Mouse (Mus musculus): Measurements from ENCODE around the gene Nwd2.

Nwd2 gene

DNA sequence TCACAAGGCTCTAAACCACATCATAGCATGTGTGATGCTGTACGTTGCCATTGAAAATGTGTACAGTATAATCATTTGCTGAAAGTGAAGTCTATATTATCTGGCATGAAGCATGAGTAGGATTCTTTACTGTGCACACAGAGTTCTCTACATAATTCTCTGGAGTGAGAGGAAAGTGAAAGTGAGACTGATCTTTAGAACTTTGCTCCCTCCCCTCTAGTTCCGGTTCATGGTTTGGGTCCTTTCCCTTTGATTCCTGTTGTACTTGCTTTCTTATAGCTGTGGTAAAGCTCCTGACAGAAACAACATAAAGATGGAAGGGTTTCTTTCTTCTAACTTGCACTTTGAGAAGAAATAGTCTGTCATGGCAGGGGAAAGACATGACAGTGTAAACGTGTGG lies 107.0 kb downstream of the Nwd2 start:
- DNase-seq (ENCODE audit: low spot score), result no peak

- DNase-seq (ENCODE audit: low spot score), result no peak
Measured at GRCm38 (mm10) chr5:63765886-63766285, 117.0 kb downstream of the Nwd2 start.

DNA sequence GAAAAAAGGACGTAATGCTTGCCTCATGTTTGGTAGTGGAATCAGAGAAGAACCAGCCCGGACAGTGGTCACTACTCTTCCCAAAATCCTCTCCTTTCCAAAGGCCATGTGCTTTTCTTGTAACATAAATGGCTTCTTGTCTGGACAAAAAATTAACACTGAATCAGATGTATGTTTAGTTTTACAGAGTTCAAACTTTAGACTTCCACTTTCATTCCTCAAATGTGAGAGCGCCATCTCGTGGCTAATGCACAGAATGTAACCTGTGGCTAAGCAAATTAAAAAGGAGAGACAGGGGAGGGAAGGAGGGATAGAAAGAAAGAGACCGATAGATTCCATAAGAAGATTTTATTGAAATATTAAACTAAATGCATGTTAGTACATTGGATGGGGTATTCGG lies 117.8 kb downstream of the Nwd2 start:
- peak; percentile 46 for DNase-seq (ENCODE audit: low spot score)

DNA sequence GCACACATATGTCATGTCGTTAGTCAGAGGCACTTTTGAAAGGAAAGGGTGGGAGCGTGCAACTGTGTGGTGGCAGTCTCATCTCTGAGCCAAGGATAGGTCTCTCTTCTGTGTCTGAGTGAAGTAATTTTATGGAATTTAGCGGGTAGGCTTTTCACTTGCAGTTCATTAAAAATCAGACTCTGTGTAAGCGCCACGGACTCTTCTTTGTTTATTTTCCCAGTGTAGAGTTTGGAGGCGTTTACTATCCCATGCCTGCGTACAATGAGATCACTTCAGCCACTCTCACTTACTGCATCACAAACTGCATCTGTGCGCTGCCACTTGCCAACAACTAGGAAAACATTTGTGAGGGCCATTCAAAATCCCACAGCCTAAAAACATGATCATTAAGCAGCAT lies 118.6 kb downstream of the Nwd2 start:
- no peak for DNase-seq (ENCODE audit: low spot score)

- DNase-seq (ENCODE audit: low spot score), result no peak
Measured at GRCm38 (mm10) chr5:63768220-63768619, 119.3 kb downstream of the Nwd2 start.

DNA sequence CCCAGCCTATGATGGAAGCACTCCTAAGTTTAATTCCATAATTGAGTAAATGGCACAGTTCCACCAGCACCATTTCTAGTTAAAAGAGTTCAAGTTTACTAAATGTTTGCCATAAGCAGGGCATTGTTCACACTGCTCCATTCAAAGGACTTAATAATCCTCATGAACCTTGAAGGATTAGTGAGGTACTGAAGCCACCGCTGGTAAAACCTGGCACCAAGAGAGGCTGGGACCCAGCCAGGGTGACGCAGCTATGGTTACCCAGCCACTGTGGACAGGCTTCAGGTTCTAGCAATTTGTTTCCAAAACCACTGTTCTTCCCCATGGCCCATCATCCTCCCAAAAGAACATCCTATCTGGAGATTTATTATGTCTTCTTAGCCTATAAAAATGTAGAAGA lies 124.1 kb downstream of the Nwd2 start:
- peak; percentile 4 for DNase-seq (ENCODE audit: low spot score)

GRCm38 (mm10) chr5:63773603-63774002 lies 124.7 kb downstream of the Nwd2 start:
- no peak for DNase-seq (ENCODE audit: low spot score)

DNA sequence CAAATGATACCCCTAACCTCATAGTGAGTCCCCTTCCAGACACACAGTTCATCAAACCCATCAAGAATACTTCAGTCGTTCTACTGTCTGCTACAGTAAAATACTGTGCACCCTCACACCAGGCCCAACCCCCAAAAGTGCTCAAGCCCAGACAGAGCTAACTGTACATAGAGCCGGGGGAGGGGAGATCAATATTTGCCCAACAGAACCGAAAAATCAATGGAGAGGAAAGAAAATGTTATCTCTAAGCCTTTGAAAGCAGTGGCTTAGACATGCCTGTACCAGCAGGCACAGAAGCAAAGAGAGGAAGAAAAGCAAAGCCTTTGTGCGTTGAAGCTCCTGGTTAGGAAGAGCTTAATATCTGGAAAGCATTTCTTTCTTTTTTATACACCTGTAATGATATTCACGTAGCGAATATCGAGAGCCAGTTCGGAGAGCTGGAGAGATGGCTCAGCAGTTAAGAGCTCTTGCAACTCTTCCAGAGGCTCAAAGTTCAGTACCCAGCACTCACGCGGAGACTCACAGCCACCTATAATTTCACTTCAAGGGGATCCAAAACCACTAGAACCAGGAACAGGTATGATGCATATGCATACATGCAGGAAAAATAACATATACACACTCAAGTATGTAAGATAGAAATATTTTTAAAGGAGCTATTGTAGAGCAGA lies 139.4 kb downstream of the Nwd2 start:
- DNase-seq (ENCODE audit: low spot score), result no peak

GRCm38 (mm10) chr5:63811819-63812508 lies 163.1 kb downstream of the Nwd2 start, which contains the start of gene 0610040J01Rik:
Gene 0610040J01Rik, plus strand, starts transcription at chr5:63812363.
- peak; percentile 58 for DNase-seq (ENCODE audit: low spot score)

DNA sequence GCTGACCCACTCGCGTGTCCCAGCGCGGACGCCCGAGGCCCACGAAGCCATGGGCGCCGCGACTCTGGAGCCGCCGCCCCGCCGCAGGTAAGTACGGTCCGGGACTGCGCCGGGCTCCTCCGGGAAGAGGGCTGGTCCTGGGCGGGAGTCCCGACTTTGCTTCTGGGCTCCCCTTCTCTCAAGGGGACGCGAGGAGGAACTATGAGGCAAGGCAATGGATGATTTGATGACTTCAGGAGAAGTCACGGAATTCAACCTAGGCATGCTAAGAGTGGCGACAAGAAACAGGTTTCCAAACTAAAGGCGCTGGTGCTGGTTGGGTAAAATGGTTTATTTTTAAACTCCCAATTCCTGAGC lies 163.6 kb downstream of the Nwd2 start:
- no peak for DNase-seq (ENCODE audit: low spot score)

GRCm38 (mm10) chr5:63816643-63817042 lies 167.7 kb downstream of the Nwd2 start:
- DNase-seq (ENCODE audit: low spot score), result no peak

- no peak for DNase-seq (ENCODE audit: low spot score)
Measured at GRCm38 (mm10) chr5:63817270-63817669, 168.4 kb downstream of the Nwd2 start.

- DNase-seq (ENCODE audit: low spot score), result no peak
Measured at GRCm38 (mm10) chr5:63818975-63819374, 170.1 kb downstream of the Nwd2 start.

DNA sequence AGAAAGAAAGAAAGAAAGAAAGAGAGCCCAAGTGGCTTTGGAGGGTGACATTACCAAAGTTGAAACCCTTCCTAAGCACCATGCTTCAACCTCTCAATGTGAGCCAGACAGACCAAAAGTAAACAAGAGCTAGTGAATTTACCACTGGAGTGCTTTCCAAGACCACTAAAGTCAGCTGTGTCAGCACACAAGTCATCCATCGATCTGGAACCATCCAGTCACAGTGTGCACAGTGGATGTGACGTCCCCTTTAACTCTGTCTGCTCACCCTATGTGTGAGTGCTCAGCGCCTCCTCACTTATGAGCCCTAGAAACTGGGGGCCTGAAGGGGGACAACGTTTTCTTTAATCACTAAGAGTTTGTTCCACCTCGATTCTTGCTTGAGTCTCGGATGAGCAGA lies 170.6 kb downstream of the Nwd2 start:
- no peak for DNase-seq (ENCODE audit: low spot score)

DNA sequence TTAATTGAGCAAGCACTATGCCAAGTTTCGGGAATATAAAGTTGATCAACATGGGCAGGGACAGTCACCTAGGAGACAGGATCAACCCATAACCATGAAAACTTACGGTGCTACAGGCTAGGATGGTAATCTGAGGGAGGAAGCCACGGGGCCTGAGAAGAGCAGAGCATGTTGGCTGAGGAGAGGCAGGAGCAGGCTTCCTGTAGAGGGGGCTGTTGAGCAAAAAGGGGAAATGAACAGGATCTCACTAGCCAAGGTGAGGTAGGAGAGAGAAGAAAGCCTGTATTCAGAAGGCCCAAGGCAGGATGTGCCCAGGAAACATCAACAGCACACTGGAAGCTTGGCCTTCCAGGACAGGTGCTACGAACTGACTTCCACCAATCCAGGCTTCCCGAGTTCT lies 172.3 kb downstream of the Nwd2 start:
- no peak for DNase-seq (ENCODE audit: low spot score)

DNA sequence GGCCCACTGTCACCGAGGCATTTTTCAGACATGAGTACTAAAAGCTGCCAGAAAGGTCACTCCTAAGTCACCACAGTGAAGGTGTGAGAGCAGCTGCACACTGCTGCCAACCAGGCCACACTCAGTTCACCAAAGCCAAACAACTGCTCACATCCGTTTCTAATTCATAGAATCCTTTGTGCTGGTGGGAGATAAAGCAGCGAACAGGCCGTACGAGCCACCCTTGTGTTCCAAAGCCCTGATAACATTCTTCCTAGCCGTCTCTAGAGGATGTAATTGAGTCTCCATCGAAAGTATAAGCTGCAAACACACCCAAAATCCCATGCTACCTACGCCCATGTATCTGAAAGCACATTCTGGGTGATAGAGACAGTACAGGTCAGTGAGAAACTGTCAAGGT lies 173.0 kb downstream of the Nwd2 start:
- DNase-seq (ENCODE audit: low spot score), result no peak

DNA sequence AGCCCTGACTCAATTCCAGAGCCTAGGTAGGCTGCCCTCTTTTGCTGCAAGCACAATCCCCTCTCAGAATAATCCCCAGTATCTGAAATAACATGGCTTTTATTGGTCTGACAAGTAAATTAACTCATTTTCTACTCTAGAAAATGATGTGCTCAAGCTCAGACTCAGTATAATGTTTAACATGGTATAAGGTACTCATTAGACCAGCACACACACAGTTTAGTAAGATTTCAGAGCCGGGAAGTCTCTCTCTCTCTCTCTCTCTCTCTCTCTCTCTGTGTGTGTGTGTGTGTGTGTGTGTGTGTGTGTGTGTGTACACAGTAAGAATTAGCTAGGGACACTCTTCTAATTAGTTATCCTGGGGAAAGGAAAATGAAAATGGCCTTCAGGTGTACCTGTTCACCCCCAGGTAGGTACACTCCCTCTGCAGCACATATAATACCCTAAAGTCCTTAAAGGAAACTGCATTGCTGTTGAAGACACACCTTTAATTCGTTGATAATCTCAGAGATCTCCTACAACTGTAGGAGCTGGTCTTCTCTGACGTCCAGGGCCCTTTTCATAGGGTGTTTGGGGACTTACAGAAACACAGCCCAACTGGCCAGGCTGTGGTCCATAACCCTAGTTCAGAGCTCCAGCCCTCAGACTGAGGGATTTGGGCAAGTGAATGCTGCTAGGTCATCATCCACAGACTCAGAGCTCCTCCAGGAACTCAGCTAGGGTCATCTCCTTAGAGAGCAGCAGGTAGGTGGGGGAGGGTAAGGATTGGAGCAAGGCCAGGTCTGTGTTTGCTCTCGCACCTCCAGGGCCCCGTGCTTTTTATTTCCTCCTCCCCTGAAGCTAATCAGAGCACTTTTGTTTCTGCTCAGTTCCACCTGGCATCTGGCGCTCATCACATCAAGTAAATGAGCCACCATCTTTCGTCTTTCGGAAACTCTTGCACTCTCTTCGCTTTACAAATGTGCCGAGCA lies 174.7 kb downstream of the Nwd2 start:
- DNase-seq (ENCODE audit: low spot score), result no peak

DNA sequence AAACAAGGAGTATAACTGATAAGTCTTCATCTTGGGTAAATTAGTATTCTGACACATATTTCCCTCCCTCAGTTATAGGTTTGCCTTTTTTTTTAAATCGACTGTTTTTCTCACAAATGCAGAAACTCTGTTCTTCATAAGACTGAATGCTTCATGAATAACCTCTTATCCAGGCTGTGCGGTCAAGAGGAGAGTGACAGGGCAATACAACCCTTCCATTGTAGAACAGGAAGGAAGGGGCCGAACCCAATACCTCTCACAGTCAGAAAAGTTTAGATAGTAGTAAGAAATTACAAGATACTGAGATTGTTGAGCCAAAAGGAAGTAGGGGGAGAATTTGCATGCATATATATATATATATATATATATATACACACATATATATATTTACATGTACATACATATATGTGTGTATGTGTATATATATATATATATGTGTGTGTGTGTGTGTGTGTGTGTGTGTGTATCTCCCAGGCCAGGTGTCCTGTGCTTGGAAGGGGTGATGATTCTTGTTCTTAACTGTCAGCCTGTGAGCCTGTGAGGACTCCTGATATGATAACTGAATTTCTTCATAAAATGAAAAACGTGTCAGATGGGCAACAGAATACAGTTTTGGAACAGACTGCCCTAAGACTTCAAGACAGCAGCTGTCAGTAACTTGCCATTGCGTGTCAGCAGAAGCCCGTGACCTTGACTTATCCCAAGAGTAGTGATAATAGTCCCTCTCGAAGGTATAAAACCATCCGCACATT lies 175.9 kb downstream of the Nwd2 start:
- DNase-seq (ENCODE audit: low spot score), result no peak

DNA sequence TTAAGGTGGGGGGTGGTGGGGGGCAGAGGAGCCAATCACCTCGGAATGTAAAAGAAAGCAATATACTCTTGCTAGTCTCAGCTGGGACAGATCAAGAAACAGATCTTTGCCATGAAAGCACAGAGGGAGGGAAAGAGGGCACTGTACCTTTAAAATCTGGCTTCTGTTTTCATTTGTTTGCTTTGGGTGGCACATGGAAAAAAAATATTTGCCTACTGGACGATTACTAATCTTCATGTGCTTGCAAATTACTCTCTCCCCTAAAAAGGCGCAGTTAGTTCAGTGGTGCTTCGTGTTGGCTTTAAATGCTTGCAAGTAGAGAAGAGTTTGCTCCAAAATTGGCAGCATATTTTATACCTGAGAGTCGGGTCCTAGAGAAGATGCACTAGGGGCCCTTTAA lies 177.0 kb downstream of the Nwd2 start:
- no peak for DNase-seq (ENCODE audit: low spot score)

- no peak for DNase-seq (ENCODE audit: low spot score)
Measured at GRCm38 (mm10) chr5:63827006-63827405, 178.1 kb downstream of the Nwd2 start.

GRCm38 (mm10) chr5:63827415-63828053 lies 178.6 kb downstream of the Nwd2 start:
- no peak for DNase-seq (ENCODE audit: low spot score)
